Mouse (Mus musculus) 3134 (cell line): ENCODE measurements around the gene Vldlr.

Experiments
- DNase-seq: peaks from one replicate; pipeline ENCODE4 v3.0.0-alpha.2; 2011; ENCODE audit warnings: low spot score; ENCODE audit not compliant: insufficient read length; ENCODE audit errors: extremely low read depth

Vldlr gene

GRCm38 (mm10) chr19:27228254-27228653, 12.0 kb downstream of the Vldlr start:
- DNase-seq = no peak

- no peak for DNase-seq
These were observed 17.1 kb downstream of the Vldlr start for GRCm38 (mm10) chr19:27233386-27233785.

- no peak for DNase-seq
These were observed 23.6 kb downstream of the Vldlr start for GRCm38 (mm10) chr19:27239913-27240312.

GRCm38 (mm10) chr19:27243527-27243926, 27.2 kb downstream of the Vldlr start:
- DNase-seq = no peak

GRCm38 (mm10) chr19:27254756-27255155, 38.5 kb downstream of the Vldlr start:
- no peak for DNase-seq

- DNase-seq = no peak
These were observed 39.4 kb downstream of the Vldlr start for GRCm38 (mm10) chr19:27255678-27256077.

- no peak for DNase-seq
These were observed 43.8 kb downstream of the Vldlr start for GRCm38 (mm10) chr19:27260102-27260501.

GRCm38 (mm10) chr19:27260621-27261278, 44.5 kb downstream of the Vldlr start:
- no peak for DNase-seq

- no peak for DNase-seq
These were observed 45.9 kb downstream of the Vldlr start for GRCm38 (mm10) chr19:27262141-27262540.

GRCm38 (mm10) chr19:27273385-27273784, 57.1 kb downstream of the Vldlr start:
- no peak for DNase-seq

- DNase-seq = no peak
These were observed 58.1 kb downstream of the Vldlr start for GRCm38 (mm10) chr19:27274382-27274781.

- no peak for DNase-seq
These were observed 62.9 kb downstream of the Vldlr start for GRCm38 (mm10) chr19:27279174-27279573.
